Mouse (Mus musculus): ENCODE data around the gene Ptcd1.

DNA sequence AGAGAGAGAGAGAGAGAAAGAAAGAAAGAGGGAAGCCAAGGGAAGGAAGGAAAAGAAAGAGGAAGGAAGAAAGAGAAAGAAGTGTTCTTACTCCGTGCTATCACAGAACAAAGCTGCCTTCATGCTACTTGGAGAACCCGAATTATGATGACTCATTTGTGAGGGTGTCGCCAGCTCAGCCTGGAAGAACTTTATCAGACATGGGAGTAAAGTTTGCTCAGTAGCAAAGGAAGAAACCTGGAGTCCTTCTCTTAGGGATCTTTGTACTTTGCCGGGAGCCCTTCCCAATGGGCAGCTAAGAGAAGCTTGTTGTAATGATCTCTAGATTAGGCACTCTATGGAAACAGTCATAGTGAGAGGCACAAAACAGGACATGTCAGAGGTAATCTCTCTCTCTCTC lies 64.2 kb downstream of the Ptcd1 start:
- TF ChIP-seq CTCF (IDR thresholded peaks at IDR 0.05; ENCODE audit: control insufficient read depth, insufficient read depth, insufficient read length): no peak
- TF ChIP-seq USF1 (IDR thresholded peaks at IDR 0.05; ENCODE audit: low read depth): no peak
- TF ChIP-seq MYOG (IDR thresholded peaks at IDR 0.05; ENCODE audit: control insufficient read depth, extremely low read depth, insufficient read length): no peak
- TF ChIP-seq MYOD1 (IDR thresholded peaks at IDR 0.05; ENCODE audit: control insufficient read depth, insufficient read length, low read depth): no peak

All from C2C12 (cell line).